In genomic region chr10:120272270-120272883, GRCm38 (mm10) we compare ENCODE assay signal across 8 mouse cellular contexts. TPM values are rescaled to one million over a fixed set of nuclear protein-coding genes. Genes with fewer than 3 reads are reported as not detected.
DNase-seq lines count a peak whose midpoint lies in the region; ATAC-seq and TF ChIP-seq lines count a peak whose summit lies in the region.

No protein-coding gene starts in this region.

- peak; percentile 39 to 47 for DNase-seq in cerebellum, postnatal 10 days
- no peak for DNase-seq in cerebellum, adult 2 months
- DNase-seq in spleen, postnatal 14 days (ENCODE audit: low spot score in 2 of 2), result no peak
- no peak for DNase-seq in adrenal gland, adult 2 months

- no peaks in the 10 kb centered on the region for H3K9me3 ChIP-seq in ES-Bruce4 (replicated peaks; ENCODE audit: control insufficient read depth, insufficient read depth, low read length, poor library complexity, severe bottlenecking)
- H3K9me3 ChIP-seq in liver, embryonic 16.5 days (replicated peaks; ENCODE audit: control insufficient read depth, low read length), result no peaks in the 10 kb centered on the region

- H3K27ac ChIP-seq in cerebellum, adult 2 months (ENCODE audit: insufficient read depth, low read length), result no peak overlapping the region
- H3K27ac ChIP-seq in ES-Bruce4 (ENCODE audit: insufficient read depth, low read length), result no peak overlapping the region
- no peak overlapping the region for H3K27ac ChIP-seq in liver, embryonic 16.5 days (ENCODE audit: low read length)

- H3K4me1 ChIP-seq in cerebellum, adult 2 months (ENCODE audit: control insufficient read depth, insufficient read depth, low read length), result no peaks in the 10 kb centered on the region
- no peaks in the 10 kb centered on the region for H3K4me1 ChIP-seq in ES-Bruce4 (ENCODE audit: control insufficient read depth, insufficient read depth, low read length)
- H3K4me1 ChIP-seq in liver, embryonic 16.5 days (ENCODE audit: control insufficient read depth, low read depth, low read length), result peaks cover 5% of the 10 kb centered on the region

- peak; percentile 29 for ATAC-seq in granulocyte monocyte progenitor cell, adult 5-6 weeks (replicated peaks; ENCODE audit: poor library complexity, severe bottlenecking)
- ATAC-seq in liver, embryonic 16.5 days (ENCODE audit: low read depth), result no peak
- ATAC-seq in frontal cortex, adult (ENCODE audit: low TSS enrichment), result no peak

- H3K4me3 ChIP-seq in cerebellum, adult 2 months (replicated peaks; ENCODE audit: insufficient read depth, low read depth, low read length), result no peak overlapping the region
- no peak overlapping the region for H3K4me3 ChIP-seq in ES-Bruce4 (ENCODE audit: low read depth, low read length)
- H3K4me3 ChIP-seq in liver, embryonic 16.5 days (ENCODE audit: low read depth, low read length), result peak overlapping the region; percentile 19

- TF ChIP-seq CTCF in cerebellum, adult 2 months (IDR thresholded peaks at IDR 0.05; ENCODE audit: borderline replicate concordance, insufficient read depth, low read depth, low read length), result no peak
- no peak for TF ChIP-seq CTCF in ES-Bruce4 (IDR thresholded peaks at IDR 0.05; ENCODE audit: low read depth, low read length)

- peak overlapping the region; percentile 13; the same call in 1 of the 2 replicates for H3K9ac ChIP-seq in ES-Bruce4 (ENCODE audit: low read depth, poor library complexity, severe bottlenecking)
- H3K9ac ChIP-seq in liver, embryonic 16.5 days (ENCODE audit: low read depth, low read length), result no peak overlapping the region

- no peaks in the 10 kb centered on the region for H3K36me3 ChIP-seq in ES-Bruce4 (ENCODE audit: control insufficient read depth, insufficient read depth, low read length, poor library complexity, severe bottlenecking)
- no peaks in the 10 kb centered on the region for H3K36me3 ChIP-seq in liver, embryonic 16.5 days (ENCODE audit: control insufficient read depth, insufficient read depth)

- WGBS in cerebellum, adult 2 months, result 6% methylated on average over 19 of the region's 19 CpGs
- WGBS in liver, embryonic 16.5 days (ENCODE audit: insufficient replicate concordance), result 20% methylated on average over 19 of the region's 19 CpGs

- no peak for TF ChIP-seq EP300 in ES-Bruce4 (IDR thresholded peaks at IDR 0.05; ENCODE audit: insufficient read depth, low read depth, low read length)

- H3K27me3 ChIP-seq in cerebellum, adult 2 months (ENCODE audit: control insufficient read depth, insufficient read depth, low read length), result no peaks in the 10 kb centered on the region; the same call in 1 of the 2 replicates
- H3K27me3 ChIP-seq in ES-Bruce4 (ENCODE audit: control insufficient read depth, insufficient read depth, low read length, poor library complexity, severe bottlenecking), result peaks cover 3% of the 10 kb centered on the region
- H3K27me3 ChIP-seq in liver, embryonic 16.5 days (ENCODE audit: control insufficient read depth, insufficient read depth, low read depth, low read length), result no peaks in the 10 kb centered on the region

- TF ChIP-seq POLR2A in cerebellum, adult 2 months (IDR thresholded peaks at IDR 0.05; ENCODE audit: borderline replicate concordance, insufficient read depth, low read length), result no peak
- no peak for TF ChIP-seq POLR2A in ES-Bruce4 (IDR thresholded peaks at IDR 0.05; ENCODE audit: insufficient read depth, low read length)

- peak overlapping the region; percentile 51 for H3K4me2 ChIP-seq in liver, embryonic 16.5 days (ENCODE audit: low read depth, low read length)

RNA-seq across cellular contexts. Expression of gene Llph, which starts 45.5 kb away (rescaled TPM):
- polyA plus RNA-seq in cerebellum, adult 2 months (2012; rRNA removed), result 30.1 and 35.8 TPM in 2 replicates
- 53.7 and 62.6 TPM in 2 replicates for polyA plus RNA-seq in ES-Bruce4 (2011; ENCODE audit: insufficient read depth, insufficient read length, low read depth, missing spikeins)
- 73.4 and 83.8 TPM in 2 replicates for total RNA-seq in granulocyte monocyte progenitor cell, adult 5-6 weeks (2014; fragmentation: Nextera tagmentation)
- total RNA-seq in granulocyte monocyte progenitor cell, adult 5-6 weeks (2017), result 80.4 and 84.9 TPM in 2 replicates
- 19.2 and 21.9 TPM in 2 replicates for polyA plus RNA-seq in liver, embryonic 16.5 days (2015; fragmentation: Nextera tagmentation; extraction: Ambion mirVana)
- 10 to 100 TPM; 22.6 to 32.1 TPM for total RNA-seq in adrenal gland, adult 2 months (2021)
- polyA plus RNA-seq in adrenal gland, adult 2 months (2012; rRNA removed), result 1.6 and 2.8 TPM in 2 replicates

Comparison
In these comparisons a context has a peak if more than half of its experiments do, and no peak if none do; other contexts are left out.
1. DNase-seq: peak in cerebellum, postnatal 10 days (2 of 2); none in cerebellum, adult 2 months (0 of 2), spleen, postnatal 14 days (0 of 2) and adrenal gland, adult 2 months (single experiment).